Mouse (Mus musculus): ENCODE measurements around the gene Cept1.

- TF ChIP-seq TCF3 (IDR thresholded peaks at IDR 0.05; ENCODE audit: insufficient read length, low read depth) = no peak
- TF ChIP-seq CEBPB (IDR thresholded peaks at IDR 0.05; ENCODE audit: insufficient read depth, poor library complexity, severe bottlenecking) = no peak
- no peak for TF ChIP-seq POLR2A (IDR thresholded peaks at IDR 0.05; ENCODE audit: insufficient read length, low read depth)
- no peak for TF ChIP-seq TCF12 (IDR thresholded peaks at IDR 0.05; ENCODE audit: insufficient read depth, poor library complexity, severe bottlenecking)
These were observed 25.6 kb upstream of the Cept1 start for GRCm38 (mm10) chr3:106573191-106573590.
